Mouse (Mus musculus): ENCODE data around the gene Rab5b. TPM values are rescaled to one million over a fixed set of nuclear protein-coding genes. Genes with fewer than 3 reads are reported as not detected.
"Not testable (repeated sequence)": the region's sequence is repeated elsewhere in the genome, so short reads cannot be mapped to it uniquely, and the experiment has no call there.

The Rab5b gene
- total and polyA plus RNA-seq, 2 experiments from 2014 or later, result 118 to 133 TPM

- no peak for TF ChIP-seq CTCF (IDR thresholded peaks at IDR 0.05; ENCODE audit: low read depth)
- no peaks in the 10 kb centered on the region for H3K36me3 ChIP-seq (ENCODE audit: insufficient read depth)
- H3K27me3 ChIP-seq (ENCODE audit: insufficient read depth, low read length), result peaks cover 15% of the 10 kb centered on the region; the same call in 1 of the 2 replicates
- 86% methylated on average over 2 of the region's 2 CpGs for whole genome bisulfite sequencing
- no peaks in the 10 kb centered on the region for H3K9me3 ChIP-seq (ENCODE audit: low read length)
- H3K4me1 ChIP-seq (ENCODE audit: insufficient read depth), result peaks cover 8% of the 10 kb centered on the region; the same call in 1 of the 2 replicates
- H3K27ac ChIP-seq (ENCODE audit: low read depth, low read length), result no peak overlapping the region
- no peak overlapping the region for H3K9ac ChIP-seq
- ATAC-seq (no peak), DNase-seq (no peak)
- H3K4me2 ChIP-seq (ENCODE audit: low read depth), result no peak overlapping the region
- H3K4me3 ChIP-seq (ENCODE audit: low read depth, low read length), result no peak overlapping the region
Observed at GRCm38 (mm10) chr10:128740296-128740695, 44.2 kb upstream of the Rab5b start.

GRCm38 (mm10) chr10:128737435-128737834 lies 41.4 kb upstream of the Rab5b start:
- no peak overlapping the region for H3K27ac ChIP-seq (ENCODE audit: low read depth, low read length)
- WGBS, result 5% methylated on average over 15 of the region's 15 CpGs

GRCm38 (mm10) chr10:128731992-128732391 lies 35.9 kb upstream of the Rab5b start:
- no peak overlapping the region for H3K27ac ChIP-seq (ENCODE audit: low read depth, low read length)

More at GRCm38 (mm10) chr10:128737435-128737834, 41.4 kb upstream of the Rab5b start:
- no peaks in the 10 kb centered on the region for H3K9me3 ChIP-seq (ENCODE audit: low read length)
- DNase-seq, result no peak
- 0 out of 2 replicates have a peak, but pooled peaks cover 4% of the 10 kb centered on the region for H3K27me3 ChIP-seq (ENCODE audit: insufficient read depth, low read length)
- no peaks in the 10 kb centered on the region for H3K36me3 ChIP-seq (ENCODE audit: insufficient read depth)
- no peak overlapping the region for H3K4me3 ChIP-seq (ENCODE audit: low read depth, low read length)
- ATAC-seq, result no peak
- 0 out of 2 replicates have a peak overlapping the region, but pooled peaks have one; percentile 14 for H3K4me2 ChIP-seq (ENCODE audit: low read depth)
- no peak overlapping the region for H3K9ac ChIP-seq
- TF ChIP-seq CTCF (IDR thresholded peaks at IDR 0.05; ENCODE audit: low read depth), result no peak
- no peaks in the 10 kb centered on the region for H3K4me1 ChIP-seq (ENCODE audit: insufficient read depth)

GRCm38 (mm10) chr10:128731002-128731433 lies 35.0 kb upstream of the Rab5b start:
- H3K9me3 ChIP-seq (ENCODE audit: low read length), result no peaks in the 10 kb centered on the region
- TF ChIP-seq CTCF (IDR thresholded peaks at IDR 0.05; ENCODE audit: low read depth), result peak; percentile 75
- no peak overlapping the region for H3K9ac ChIP-seq
- peak; percentile 56; the same call in 1 of the 2 replicates for ATAC-seq
- H3K36me3 ChIP-seq (ENCODE audit: insufficient read depth), result no peaks in the 10 kb centered on the region
- 19% methylated on average over 10 of the region's 10 CpGs for WGBS
- no peak overlapping the region for H3K4me3 ChIP-seq (ENCODE audit: low read depth, low read length)
- peak; percentile 60 for DNase-seq
- H3K27me3 ChIP-seq (ENCODE audit: insufficient read depth, low read length), result no peaks in the 10 kb centered on the region
- no peak overlapping the region for H3K27ac ChIP-seq (ENCODE audit: low read depth, low read length)
- no peak overlapping the region for H3K4me2 ChIP-seq (ENCODE audit: low read depth)
- H3K4me1 ChIP-seq (ENCODE audit: insufficient read depth), result no peaks in the 10 kb centered on the region

More at GRCm38 (mm10) chr10:128731992-128732391, 35.9 kb upstream of the Rab5b start:
- ATAC-seq (no peak), DNase-seq (no peak)
- Histone ChIP-seq H3K9ac (no peak overlapping the region), H3K9me3 (ENCODE audit: low read length) (no peaks in the 10 kb centered on the region), H3K4me2 (ENCODE audit: low read depth) (no peak overlapping the region), H3K36me3 (ENCODE audit: insufficient read depth) (no peaks in the 10 kb centered on the region), H3K4me1 (ENCODE audit: insufficient read depth) (no peaks in the 10 kb centered on the region), H3K27me3 (ENCODE audit: insufficient read depth, low read length) (no peaks in the 10 kb centered on the region), H3K4me3 (ENCODE audit: low read depth, low read length) (no peak overlapping the region)
- no peak for TF ChIP-seq CTCF (IDR thresholded peaks at IDR 0.05; ENCODE audit: low read depth)

GRCm38 (mm10) chr10:128728059-128728458 lies 32.0 kb upstream of the Rab5b start:
- Histone ChIP-seq H3K4me3 (ENCODE audit: low read depth, low read length) (no peak overlapping the region), H3K9ac (no peak overlapping the region), H3K4me2 (ENCODE audit: low read depth) (no peak overlapping the region), H3K9me3 (ENCODE audit: low read length) (no peaks in the 10 kb centered on the region), H3K27ac (ENCODE audit: low read depth, low read length) (no peak overlapping the region), H3K4me1 (ENCODE audit: insufficient read depth) (no peaks in the 10 kb centered on the region), H3K36me3 (ENCODE audit: insufficient read depth) (no peaks in the 10 kb centered on the region), H3K27me3 (ENCODE audit: insufficient read depth, low read length) (no peaks in the 10 kb centered on the region)
- ATAC-seq, result no peak
- 74% methylated on average over 5 of the region's 5 CpGs for WGBS
- no peak for DNase-seq
- no peak for TF ChIP-seq CTCF (IDR thresholded peaks at IDR 0.05; ENCODE audit: low read depth)

GRCm38 (mm10) chr10:128725466-128725865 lies 29.4 kb upstream of the Rab5b start:
- not testable (repeated sequence) for H3K4me1 ChIP-seq (ENCODE audit: insufficient read depth); H3K9ac ChIP-seq; H3K36me3 ChIP-seq (ENCODE audit: insufficient read depth); H3K27ac ChIP-seq (ENCODE audit: low read depth, low read length); H3K4me3 ChIP-seq (ENCODE audit: low read depth, low read length); ATAC-seq; H3K27me3 ChIP-seq (ENCODE audit: insufficient read depth, low read length); H3K9me3 ChIP-seq (ENCODE audit: low read length); H3K4me2 ChIP-seq (ENCODE audit: low read depth); DNase-seq
- 83% methylated on average over 3 of the region's 4 CpGs for WGBS

GRCm38 (mm10) chr10:128715559-128716537 lies 19.8 kb upstream of the Rab5b start:
- no peak for TF ChIP-seq CTCF (IDR thresholded peaks at IDR 0.05; ENCODE audit: low read depth)
- 88% methylated on average over 19 of the region's 19 CpGs for WGBS
- Histone ChIP-seq H3K27me3 (ENCODE audit: insufficient read depth, low read length) (no peaks in the 10 kb centered on the region), H3K4me2 (ENCODE audit: low read depth) (no peak overlapping the region), H3K9ac (no peak overlapping the region), H3K4me3 (ENCODE audit: low read depth, low read length) (no peak overlapping the region), H3K9me3 (ENCODE audit: low read length) (no peaks in the 10 kb centered on the region), H3K4me1 (ENCODE audit: insufficient read depth) (no peaks in the 10 kb centered on the region), H3K27ac (ENCODE audit: low read depth, low read length) (no peak overlapping the region), H3K36me3 (ENCODE audit: insufficient read depth) (0 out of 2 replicates have a peak, but pooled peaks cover 3% of the 10 kb centered on the region)
- ATAC-seq (no peak), DNase-seq (no peak)

- H3K36me3 ChIP-seq (ENCODE audit: insufficient read depth); H3K4me1 ChIP-seq (ENCODE audit: insufficient read depth); H3K9ac ChIP-seq; H3K9me3 ChIP-seq (ENCODE audit: low read length); DNase-seq; H3K27me3 ChIP-seq (ENCODE audit: insufficient read depth, low read length); ATAC-seq; H3K4me3 ChIP-seq (ENCODE audit: low read depth, low read length); H3K27ac ChIP-seq (ENCODE audit: low read depth, low read length); H3K4me2 ChIP-seq (ENCODE audit: low read depth): not testable (repeated sequence)
- 92% methylated on average over 7 of the region's 7 CpGs for WGBS
Observed at GRCm38 (mm10) chr10:128711318-128711717, 15.3 kb upstream of the Rab5b start.

All from forebrain, postnatal 0 days (tissue).